Mouse (Mus musculus): ENCODE data around the gene Dolk. TPM values are rescaled to one million over a fixed set of nuclear protein-coding genes. Genes with fewer than 3 reads are reported as not detected.

The Dolk gene
- polyA plus RNA-seq, 1 experiment from 2014 or later, result 21.1 TPM

DNA sequence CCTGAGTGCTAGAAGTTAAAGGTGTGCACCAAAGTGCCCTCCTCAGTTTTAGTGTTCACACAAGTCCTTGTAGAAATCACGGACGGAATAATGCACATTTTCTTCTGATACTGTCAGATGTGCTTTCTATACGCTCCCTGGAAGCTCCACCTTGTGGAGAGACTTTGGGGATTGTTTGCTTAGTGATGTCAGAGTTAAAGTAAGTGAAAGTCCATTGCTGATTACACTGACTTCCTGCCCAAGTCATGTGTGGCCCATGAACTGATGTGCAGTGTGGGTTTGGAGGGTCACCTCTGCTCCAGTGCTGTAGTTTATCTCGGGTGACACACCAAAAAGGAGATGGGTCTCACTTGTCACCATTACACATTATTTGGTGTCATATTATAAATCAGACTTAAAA lies 33.1 kb upstream of the Dolk start:
- Histone ChIP-seq H3K27ac (replicated peaks) (no peak overlapping the region), H3K4me1 (replicated peaks; ENCODE audit: control insufficient read depth, insufficient read depth) (no peaks in the 10 kb centered on the region), H3K36me3 (ENCODE audit: control insufficient read depth, insufficient read depth, low read length) (peaks cover 27% of the 10 kb centered on the region), H3K4me2 (replicated peaks; ENCODE audit: low read depth) (no peak overlapping the region), H3K4me3 (ENCODE audit: low read depth, low read length) (no peak overlapping the region), H3K27me3 (ENCODE audit: control insufficient read depth, insufficient read depth, low read length) (no peaks in the 10 kb centered on the region), H3K9me3 (ENCODE audit: control insufficient read depth, low read length) (no peaks in the 10 kb centered on the region), H3K9ac (ENCODE audit: low read length) (no peak overlapping the region)
- 69% methylated on average over 4 of the region's 4 CpGs for WGBS
- ATAC-seq (ENCODE audit: low FRiP score, low TSS enrichment) (peak; percentile 85), DNase-seq (ENCODE audit: low spot score) (peak; percentile 42)
- TF ChIP-seq EP300 (optimal IDR thresholded peaks at IDR 0.05) (no peak), CTCF (IDR thresholded peaks at IDR 0.05; ENCODE audit: low read depth) (peak; percentile 56)

DNA sequence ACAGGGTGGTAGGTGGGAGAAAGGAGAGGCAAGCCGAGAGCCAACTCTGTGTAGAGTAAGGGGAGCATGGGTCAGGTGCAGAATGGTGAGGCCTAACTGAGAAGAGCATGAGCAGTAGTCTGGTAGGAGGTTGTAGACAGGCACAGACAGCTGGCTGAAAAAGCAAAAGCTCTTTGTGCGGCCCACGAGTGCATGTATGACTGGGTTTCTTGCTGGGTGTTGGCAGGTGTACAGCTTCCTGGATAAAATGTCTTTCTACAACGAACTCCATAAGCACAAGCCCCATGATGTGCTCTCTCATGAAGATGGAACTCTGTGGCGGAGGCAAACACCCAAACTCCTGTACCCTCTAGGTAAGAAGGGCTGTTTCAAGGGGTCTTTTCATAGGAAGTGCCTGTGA lies 30.8 kb upstream of the Dolk start:
- Histone ChIP-seq H3K4me1 (replicated peaks; ENCODE audit: control insufficient read depth, insufficient read depth) (no peaks in the 10 kb centered on the region), H3K9me3 (ENCODE audit: control insufficient read depth, low read length) (no peaks in the 10 kb centered on the region), H3K9ac (ENCODE audit: low read length) (no peak overlapping the region), H3K27me3 (ENCODE audit: control insufficient read depth, insufficient read depth, low read length) (no peaks in the 10 kb centered on the region), H3K4me3 (ENCODE audit: low read depth, low read length) (no peak overlapping the region), H3K36me3 (ENCODE audit: control insufficient read depth, insufficient read depth, low read length) (peaks cover 26% of the 10 kb centered on the region), H3K4me2 (replicated peaks; ENCODE audit: low read depth) (no peak overlapping the region), H3K27ac (replicated peaks) (no peak overlapping the region)
- 93% methylated on average over 5 of the region's 5 CpGs for whole genome bisulfite sequencing
- TF ChIP-seq EP300 (optimal IDR thresholded peaks at IDR 0.05), result no peak
- TF ChIP-seq CTCF (IDR thresholded peaks at IDR 0.05; ENCODE audit: low read depth), result no peak
- DNase-seq (ENCODE audit: low spot score) (no peak), ATAC-seq (ENCODE audit: low FRiP score, low TSS enrichment) (no peak)

DNA sequence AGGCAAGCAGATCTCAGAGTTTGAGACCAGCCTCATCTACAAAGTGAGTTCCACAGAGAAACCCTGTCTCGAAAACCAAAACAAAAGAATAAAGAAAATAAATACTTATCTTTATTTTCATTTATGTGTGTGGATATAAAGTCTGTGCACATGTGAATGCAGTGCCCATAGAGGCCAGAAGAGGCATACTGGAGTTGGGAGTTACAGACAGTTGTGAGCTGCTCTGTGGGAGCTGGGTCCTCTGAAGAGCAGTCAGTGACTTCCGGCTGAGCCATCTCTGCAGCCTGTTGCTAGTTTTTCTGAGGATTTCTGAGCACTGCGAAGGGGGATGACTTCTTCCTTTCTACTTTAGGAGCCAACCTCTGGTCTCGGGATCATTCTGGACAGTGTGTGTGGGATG lies 30.0 kb upstream of the Dolk start:
- H3K4me3 ChIP-seq (ENCODE audit: low read depth, low read length), result no peak overlapping the region
- H3K27ac ChIP-seq (replicated peaks), result no peak overlapping the region
- DNase-seq (ENCODE audit: low spot score) (no peak), ATAC-seq (ENCODE audit: low FRiP score, low TSS enrichment) (no peak)
- no peaks in the 10 kb centered on the region for H3K9me3 ChIP-seq (ENCODE audit: control insufficient read depth, low read length)
- H3K9ac ChIP-seq (ENCODE audit: low read length), result no peak overlapping the region
- 95% methylated on average over 4 of the region's 4 CpGs for WGBS
- H3K27me3 ChIP-seq (ENCODE audit: control insufficient read depth, insufficient read depth, low read length), result no peaks in the 10 kb centered on the region
- TF ChIP-seq CTCF (IDR thresholded peaks at IDR 0.05; ENCODE audit: low read depth) (peak; percentile 37), EP300 (optimal IDR thresholded peaks at IDR 0.05) (no peak)
- H3K36me3 ChIP-seq (ENCODE audit: control insufficient read depth, insufficient read depth, low read length), result peaks cover 26% of the 10 kb centered on the region
- H3K4me1 ChIP-seq (replicated peaks; ENCODE audit: control insufficient read depth, insufficient read depth), result no peaks in the 10 kb centered on the region
- no peak overlapping the region for H3K4me2 ChIP-seq (replicated peaks; ENCODE audit: low read depth)

DNA sequence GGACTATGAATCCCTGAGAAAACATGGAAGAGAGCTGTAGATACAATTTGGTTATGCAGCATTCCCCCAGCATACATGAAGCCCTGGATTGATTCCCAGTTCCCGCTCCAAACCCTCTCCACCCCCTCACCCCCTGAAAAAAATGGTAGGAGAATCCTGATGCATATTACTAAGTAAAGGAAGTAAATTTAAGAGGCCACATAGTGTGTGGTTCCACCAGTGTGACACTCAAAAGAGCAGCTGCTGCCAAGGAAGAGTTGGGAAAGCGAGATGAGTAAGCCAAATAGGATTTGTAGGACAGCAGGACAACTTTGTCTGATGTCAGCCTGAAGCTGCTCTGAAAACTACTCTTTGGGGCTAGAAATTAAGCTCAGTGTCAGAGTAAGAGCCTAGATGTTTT lies 25.3 kb upstream of the Dolk start:
- Histone ChIP-seq H3K36me3 (ENCODE audit: control insufficient read depth, insufficient read depth, low read length) (peaks cover 32% of the 10 kb centered on the region), H3K4me1 (replicated peaks; ENCODE audit: control insufficient read depth, insufficient read depth) (no peaks in the 10 kb centered on the region), H3K4me3 (ENCODE audit: low read depth, low read length) (no peak overlapping the region), H3K9ac (ENCODE audit: low read length) (no peak overlapping the region), H3K27me3 (ENCODE audit: control insufficient read depth, insufficient read depth, low read length) (no peaks in the 10 kb centered on the region), H3K4me2 (replicated peaks; ENCODE audit: low read depth) (no peak overlapping the region), H3K27ac (replicated peaks) (no peak overlapping the region), H3K9me3 (ENCODE audit: control insufficient read depth, low read length) (no peaks in the 10 kb centered on the region)
- no peak for ATAC-seq (ENCODE audit: low FRiP score, low TSS enrichment)
- DNase-seq (ENCODE audit: low spot score), result no peak
- 79% methylated on average over 2 of the region's 2 CpGs for WGBS
- TF ChIP-seq EP300 (optimal IDR thresholded peaks at IDR 0.05) (no peak), CTCF (IDR thresholded peaks at IDR 0.05; ENCODE audit: low read depth) (no peak)

DNA sequence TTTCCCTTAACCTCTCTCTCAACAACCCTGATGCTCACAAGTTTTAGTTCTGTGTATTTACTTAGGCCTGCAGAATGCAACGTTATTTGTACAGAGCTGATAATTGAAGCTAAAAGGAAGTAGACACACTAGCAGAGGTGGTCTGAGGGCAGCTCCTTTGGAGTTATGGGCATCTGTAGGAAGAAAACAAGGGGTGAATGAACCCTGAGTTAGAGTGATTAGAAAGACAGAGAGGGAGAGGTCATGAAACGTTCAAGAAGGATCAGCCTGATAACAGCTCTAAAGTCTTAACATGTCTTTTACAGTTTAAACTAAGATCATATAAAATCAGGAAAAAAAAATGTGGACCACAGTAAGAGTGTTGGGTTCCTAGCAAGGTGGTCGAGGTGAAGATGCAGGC lies 23.2 kb upstream of the Dolk start:
- H3K4me1 ChIP-seq (replicated peaks; ENCODE audit: control insufficient read depth, insufficient read depth), result no peaks in the 10 kb centered on the region
- no peak overlapping the region for H3K9ac ChIP-seq (ENCODE audit: low read length)
- TF ChIP-seq EP300 (optimal IDR thresholded peaks at IDR 0.05) (no peak), CTCF (IDR thresholded peaks at IDR 0.05; ENCODE audit: low read depth) (no peak)
- H3K4me3 ChIP-seq (ENCODE audit: low read depth, low read length), result no peak overlapping the region
- no peaks in the 10 kb centered on the region for H3K9me3 ChIP-seq (ENCODE audit: control insufficient read depth, low read length)
- no peak overlapping the region for H3K4me2 ChIP-seq (replicated peaks; ENCODE audit: low read depth)
- H3K27me3 ChIP-seq (ENCODE audit: control insufficient read depth, insufficient read depth, low read length), result no peaks in the 10 kb centered on the region
- DNase-seq (ENCODE audit: low spot score), result no peak
- no peak overlapping the region for H3K27ac ChIP-seq (replicated peaks)
- no peak for ATAC-seq (ENCODE audit: low FRiP score, low TSS enrichment)
- peaks cover 40% of the 10 kb centered on the region for H3K36me3 ChIP-seq (ENCODE audit: control insufficient read depth, insufficient read depth, low read length)
- WGBS, result 74% methylated on average over 3 of the region's 3 CpGs

DNA sequence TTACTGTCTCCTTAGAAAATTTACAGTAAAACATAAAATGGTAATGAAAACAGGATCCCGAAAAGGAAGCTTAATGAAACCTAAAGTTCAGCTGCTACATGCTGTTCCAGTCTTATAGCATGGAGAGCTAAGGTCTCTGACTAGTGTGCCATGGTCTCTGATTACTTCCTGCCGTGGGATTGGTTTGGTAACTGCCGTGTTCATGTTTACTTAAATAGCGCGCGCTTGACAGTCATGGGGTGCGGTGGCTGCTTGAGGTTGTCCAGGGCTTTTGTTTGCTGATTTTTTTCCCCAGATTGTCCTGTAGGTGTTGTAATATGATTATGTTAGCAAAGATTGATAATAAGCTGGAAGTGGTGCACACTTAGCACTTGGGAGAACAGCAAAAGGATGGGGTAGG lies 20.0 kb upstream of the Dolk start:
- peak; percentile 73 for DNase-seq (ENCODE audit: low spot score)
- Histone ChIP-seq H3K36me3 (ENCODE audit: control insufficient read depth, insufficient read depth, low read length) (peaks cover 32% of the 10 kb centered on the region), H3K27me3 (ENCODE audit: control insufficient read depth, insufficient read depth, low read length) (no peaks in the 10 kb centered on the region), H3K27ac (replicated peaks) (no peak overlapping the region), H3K4me3 (ENCODE audit: low read depth, low read length) (no peak overlapping the region), H3K9me3 (ENCODE audit: control insufficient read depth, low read length) (no peaks in the 10 kb centered on the region), H3K9ac (ENCODE audit: low read length) (no peak overlapping the region), H3K4me2 (replicated peaks; ENCODE audit: low read depth) (no peak overlapping the region), H3K4me1 (replicated peaks; ENCODE audit: control insufficient read depth, insufficient read depth) (no peaks in the 10 kb centered on the region)
- TF ChIP-seq CTCF (IDR thresholded peaks at IDR 0.05; ENCODE audit: low read depth) (no peak), EP300 (optimal IDR thresholded peaks at IDR 0.05) (no peak)
- 74% methylated on average over 7 of the region's 7 CpGs for WGBS
- ATAC-seq (ENCODE audit: low FRiP score, low TSS enrichment), result peak; percentile 91
